Mouse (Mus musculus) olfactory bulb, adult 2 months (tissue): ENCODE measurements around the gene Acan. TPM values are rescaled to one million over a fixed set of nuclear protein-coding genes. Genes with fewer than 3 reads are reported as not detected.

Experiments used
- H3K27ac ChIP-seq: fragments of 200-500 bp; 2 replicates; pipeline ENCODE4 v1.5.1; 2012; ENCODE audit warnings: low read depth, low read length; ENCODE audit not compliant: insufficient read depth
- H3K4me1 ChIP-seq: fragments of 200-500 bp; 2 replicates; pipeline ENCODE4 v1.6.1; 2012; ENCODE audit warnings: low read length; ENCODE audit not compliant: control insufficient read depth, insufficient read depth
- H3K4me3 ChIP-seq: fragments of 200-500 bp; 2 replicates; pipeline ENCODE4 v1.5.1; 2012; ENCODE audit warnings: mild to moderate bottlenecking, low read depth, low read length, moderate library complexity; ENCODE audit not compliant: insufficient read depth
- CTCF ChIP-seq: fragments of 200-500 bp; IDR thresholded peaks from 2 replicates; pipeline ENCODE4 v1.5.1; 2012; ENCODE audit warnings: low read depth, mild to moderate bottlenecking, low read length, moderate library complexity; ENCODE audit not compliant: insufficient read depth
- POLR2A ChIP-seq: fragments of 200-500 bp; IDR thresholded peaks from 2 replicates; pipeline ENCODE4 v1.6.1; 2012; ENCODE audit warnings: mild to moderate bottlenecking, low read depth, low read length, moderate library complexity; ENCODE audit not compliant: insufficient read depth
- WGBS: fragments of 180-500 bp; shearing (Covaris S2); methylation state at CpG from one replicate; pipeline ENCODE4 v1.1.7; 2018; 5-methylcytosine and 5-hydroxymethylcytosine counted together
- polyA plus RNA-seq: library from polyadenylated mRNA; stranded (reverse); fragments of >200 nt; gene quantifications from 2 replicates; pipeline ENCODE4 v1.2.4, GENCODE M21; 2012; ENCODE audit warnings: low replicate concordance; ENCODE audit not compliant: missing spikeins, insufficient read depth, insufficient read length

The Acan gene
- polyA plus RNA-seq, 1 experiment: not detected

DNA sequence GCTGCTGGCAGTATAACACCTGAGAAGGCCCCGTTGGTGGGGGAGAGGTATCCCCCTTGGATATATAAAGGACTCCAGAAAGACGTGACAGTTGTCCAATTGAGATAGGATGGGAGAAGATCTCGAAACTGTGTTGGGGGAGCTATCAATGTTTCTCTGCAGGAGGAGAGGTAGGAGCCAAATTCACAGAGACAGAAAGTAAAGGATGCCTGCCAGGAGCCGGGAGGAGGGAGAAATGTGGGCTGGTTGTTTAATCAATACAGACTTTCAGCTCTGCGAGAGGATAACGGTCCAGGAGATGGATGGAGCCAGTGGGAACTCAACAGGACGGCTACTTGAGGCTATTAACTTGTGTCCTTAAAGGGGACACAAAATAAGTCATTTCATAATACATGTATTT is 14.2 kb downstream of the Acan start:
- H3K27ac ChIP-seq: no peak overlapping the region
- TF ChIP-seq CTCF (no peak), POLR2A (no peak)
- H3K4me1 ChIP-seq: no peaks in the 10 kb centered on the region
- H3K4me3 ChIP-seq: no peak overlapping the region
- 61% methylated on average over 7 of the region's 7 CpGs for WGBS

DNA sequence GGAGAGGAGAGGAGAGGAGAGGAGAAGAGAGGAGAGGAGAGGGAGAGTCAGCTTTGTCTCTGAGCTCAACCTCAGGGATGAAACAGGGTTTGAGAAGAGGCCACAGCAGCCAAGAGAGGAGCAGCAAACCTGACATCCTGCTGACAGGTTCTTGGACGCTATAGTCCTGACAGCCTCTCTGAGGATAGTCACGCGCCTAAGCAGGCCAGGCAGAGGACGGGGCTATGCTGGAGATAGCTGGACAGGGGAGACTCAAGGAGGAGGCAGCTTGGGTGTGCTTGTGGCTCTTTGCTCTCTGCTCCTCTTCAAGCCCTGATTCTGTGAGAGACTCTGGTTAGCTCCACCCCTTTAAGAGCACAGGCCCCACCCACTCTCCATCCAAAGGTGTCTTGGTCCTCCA is 14.9 kb downstream of the Acan start:
- TF ChIP-seq POLR2A (no peak), CTCF (no peak)
- Histone ChIP-seq H3K4me3 (no peak overlapping the region), H3K27ac (no peak overlapping the region), H3K4me1 (no peaks in the 10 kb centered on the region)
- WGBS: 88% methylated on average over 4 of the region's 4 CpGs

DNA sequence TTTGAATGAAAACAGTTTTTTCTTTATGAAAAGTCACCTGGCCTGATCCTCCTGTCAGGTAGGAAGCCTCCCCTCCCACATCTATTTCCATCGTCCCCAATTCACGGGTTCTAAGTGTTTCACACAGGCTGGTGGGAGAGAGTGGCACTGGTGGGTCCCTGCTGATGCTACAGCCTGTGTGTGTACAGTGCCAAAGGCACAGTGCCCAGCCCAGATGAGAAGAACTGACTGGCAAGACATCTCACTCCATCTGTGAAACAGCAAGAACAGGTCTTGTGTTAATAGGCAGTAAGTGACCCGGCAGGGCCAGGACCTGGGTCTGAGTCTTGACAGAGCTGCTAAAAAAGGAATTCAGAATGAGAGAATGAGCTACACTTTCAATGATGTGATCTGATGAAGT is 25.9 kb downstream of the Acan start:
- H3K27ac ChIP-seq: no peak overlapping the region
- peaks cover 2% of the 10 kb centered on the region; the same call in 1 of the 2 replicates for H3K4me1 ChIP-seq
- 51% methylated on average over 3 of the region's 3 CpGs for WGBS
- TF ChIP-seq POLR2A (no peak), CTCF (no peak)
- H3K4me3 ChIP-seq: no peak overlapping the region

DNA sequence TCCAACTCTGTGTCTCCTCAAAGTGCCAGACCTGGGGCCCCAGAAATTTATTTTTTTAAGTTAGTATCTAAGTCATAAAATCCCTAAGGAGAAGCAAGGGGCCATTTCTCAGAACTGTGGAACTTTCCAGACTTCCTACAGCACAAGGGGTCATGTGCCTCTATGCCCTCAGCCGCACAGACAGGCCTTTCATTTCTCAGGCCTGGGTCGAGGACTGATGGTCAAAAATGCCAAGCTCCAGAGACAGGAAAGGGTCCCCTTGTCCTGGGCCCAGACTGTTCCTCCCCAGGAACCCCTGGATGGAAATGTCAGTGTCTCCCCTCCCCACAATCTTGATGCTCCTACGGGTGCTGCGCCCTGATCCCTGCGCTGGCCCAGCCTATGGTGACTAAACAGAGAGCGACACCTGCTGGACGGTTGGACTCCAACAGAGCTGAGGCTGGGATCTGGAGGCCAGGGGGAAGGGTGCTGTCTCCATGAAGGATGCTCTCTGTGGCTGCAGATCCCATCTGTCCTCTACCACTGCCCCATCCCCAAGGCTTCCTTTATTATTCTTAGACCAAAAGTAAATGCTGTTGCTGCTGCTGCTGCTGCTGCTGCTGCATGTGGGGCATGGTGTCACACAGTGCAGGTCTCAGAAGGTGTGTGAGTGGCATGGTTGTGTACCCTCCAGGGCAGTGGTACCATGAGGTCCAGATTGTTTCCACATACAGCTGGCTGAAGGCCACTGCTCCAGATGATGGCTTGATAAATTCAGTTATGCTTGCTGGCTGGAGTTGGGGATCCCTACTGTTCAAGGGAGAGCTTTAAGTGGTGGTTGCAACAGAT is 27.5 kb downstream of the Acan start:
- WGBS: 32% methylated on average over 7 of the region's 7 CpGs
- H3K4me1 ChIP-seq: peaks cover 2% of the 10 kb centered on the region; the same call in 1 of the 2 replicates
- H3K4me3 ChIP-seq: no peak overlapping the region
- TF ChIP-seq POLR2A (no peak), CTCF (peak; percentile 87)
- no peak overlapping the region for H3K27ac ChIP-seq

DNA sequence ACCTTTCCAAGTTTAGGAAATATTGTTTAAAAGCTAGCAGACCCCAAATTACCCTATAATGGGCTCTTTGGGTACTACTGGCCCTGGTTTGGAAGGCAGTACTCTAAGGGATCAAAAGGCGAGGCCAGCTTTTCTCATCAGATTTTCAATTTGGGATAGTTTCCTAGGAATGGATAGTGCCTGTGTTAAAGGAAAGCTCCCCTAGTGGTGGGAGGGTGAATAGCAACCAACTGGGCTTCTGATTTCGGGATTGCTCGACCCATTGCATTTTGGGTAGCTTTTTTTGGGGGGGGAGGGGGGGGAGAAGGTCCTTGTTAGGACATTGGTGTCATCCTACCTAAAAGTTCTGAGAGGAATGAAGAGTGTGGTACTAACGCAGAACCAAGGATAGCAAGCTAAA is 35.8 kb downstream of the Acan start:
- no peak for TF ChIP-seq POLR2A
- TF ChIP-seq CTCF: no peak
- H3K27ac ChIP-seq: no peak overlapping the region
- H3K4me3 ChIP-seq: no peak overlapping the region
- H3K4me1 ChIP-seq: no peaks in the 10 kb centered on the region
- 83% methylated on average over 4 of the region's 4 CpGs for WGBS

DNA sequence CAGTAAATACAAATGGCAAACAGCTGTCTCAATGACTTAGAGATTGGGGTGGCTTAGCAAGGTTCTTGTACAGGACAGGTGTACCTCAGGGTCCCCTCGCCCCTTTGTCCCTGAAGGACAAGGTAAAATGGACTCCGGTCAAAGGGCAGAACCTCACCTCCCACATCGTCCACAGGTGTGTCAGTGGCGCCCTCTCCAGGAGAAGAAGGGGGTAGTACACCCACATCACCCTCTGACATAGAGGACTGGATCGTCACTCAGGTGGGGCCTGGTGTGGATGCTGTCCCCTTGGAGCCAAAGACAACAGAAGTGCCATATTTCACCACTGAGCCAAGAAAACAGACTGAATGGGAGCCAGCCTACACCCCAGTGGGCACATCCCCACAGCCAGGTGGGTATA is 43.2 kb downstream of the Acan start:
- WGBS: 73% methylated on average over 5 of the region's 5 CpGs
- no peak overlapping the region for H3K4me3 ChIP-seq
- H3K27ac ChIP-seq: no peak overlapping the region
- no peaks in the 10 kb centered on the region for H3K4me1 ChIP-seq
- TF ChIP-seq POLR2A: no peak
- no peak for TF ChIP-seq CTCF

DNA sequence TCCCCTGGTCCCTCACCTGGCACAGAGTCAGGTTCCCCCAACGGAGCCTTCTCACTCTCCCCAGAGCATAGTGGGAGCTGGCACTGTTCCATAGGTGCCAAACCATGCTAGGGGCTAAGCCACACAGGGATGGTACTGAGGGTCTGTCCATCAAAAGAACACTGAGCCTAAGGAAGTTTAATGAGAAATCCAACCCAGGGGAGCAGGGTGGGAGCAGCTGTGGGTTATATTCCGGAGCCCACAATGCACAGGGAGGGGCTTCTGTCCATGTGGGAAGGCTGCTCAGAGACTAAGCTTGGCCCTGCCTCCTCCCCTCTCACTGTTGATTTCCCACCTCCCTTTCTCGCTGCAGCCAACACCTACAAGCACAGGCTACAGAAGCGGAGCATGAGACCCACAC is 60.6 kb downstream of the Acan start:
- Histone ChIP-seq H3K4me1 (no peaks in the 10 kb centered on the region), H3K4me3 (no peak overlapping the region), H3K27ac (no peak overlapping the region)
- TF ChIP-seq POLR2A (no peak), CTCF (no peak)
- WGBS: 43% methylated on average over 4 of the region's 4 CpGs

DNA sequence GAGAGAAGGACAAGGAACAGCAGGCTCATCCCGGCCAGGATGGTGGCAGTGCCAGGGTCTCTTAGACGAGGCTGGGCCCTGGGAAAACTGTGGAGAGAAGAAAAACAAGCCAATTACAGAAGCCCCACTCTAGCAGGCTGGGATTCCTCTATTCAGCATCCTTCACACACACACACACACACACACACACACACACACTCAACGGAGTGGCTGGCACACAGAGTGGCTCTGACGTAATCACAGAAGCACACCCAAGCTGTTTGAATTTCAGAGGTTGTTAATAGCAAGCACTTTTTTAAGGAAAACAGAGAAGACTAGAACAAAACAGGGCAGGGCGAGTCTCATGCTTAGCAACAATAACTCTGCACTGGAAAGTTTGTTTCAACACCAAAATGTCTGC is 70.2 kb downstream of the Acan start:
- H3K4me3 ChIP-seq: no peak overlapping the region
- peaks cover 10% of the 10 kb centered on the region; the same call in 1 of the 2 replicates for H3K4me1 ChIP-seq
- no peak for TF ChIP-seq CTCF
- TF ChIP-seq POLR2A: no peak
- 34% methylated on average over 5 of the region's 5 CpGs for WGBS
- no peak overlapping the region for H3K27ac ChIP-seq

DNA sequence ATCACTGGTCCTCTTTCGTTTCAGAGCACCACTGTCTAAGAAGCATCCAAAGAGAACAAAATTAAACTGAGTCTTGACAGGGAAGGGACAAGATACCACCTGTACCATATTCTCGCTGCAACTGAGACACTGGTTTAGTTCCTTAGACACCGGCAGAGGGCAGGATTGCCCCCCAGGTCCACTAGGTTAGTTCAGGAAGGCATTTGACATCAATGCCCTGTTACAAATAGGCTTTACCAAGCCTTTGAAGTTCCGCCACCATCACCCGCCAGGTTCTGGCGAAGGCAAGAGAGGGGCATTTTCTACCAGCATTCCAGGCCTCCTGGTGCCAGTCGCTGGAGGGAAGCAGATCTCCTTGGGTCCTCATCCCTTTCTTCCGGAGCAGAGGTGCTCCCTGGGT is 76.6 kb downstream of the Acan start:
- H3K4me1 ChIP-seq: peaks cover 23% of the 10 kb centered on the region
- 51% methylated on average over 8 of the region's 8 CpGs for WGBS
- no peak overlapping the region for H3K4me3 ChIP-seq
- TF ChIP-seq CTCF (no peak), POLR2A (no peak)
- no peak overlapping the region for H3K27ac ChIP-seq

DNA sequence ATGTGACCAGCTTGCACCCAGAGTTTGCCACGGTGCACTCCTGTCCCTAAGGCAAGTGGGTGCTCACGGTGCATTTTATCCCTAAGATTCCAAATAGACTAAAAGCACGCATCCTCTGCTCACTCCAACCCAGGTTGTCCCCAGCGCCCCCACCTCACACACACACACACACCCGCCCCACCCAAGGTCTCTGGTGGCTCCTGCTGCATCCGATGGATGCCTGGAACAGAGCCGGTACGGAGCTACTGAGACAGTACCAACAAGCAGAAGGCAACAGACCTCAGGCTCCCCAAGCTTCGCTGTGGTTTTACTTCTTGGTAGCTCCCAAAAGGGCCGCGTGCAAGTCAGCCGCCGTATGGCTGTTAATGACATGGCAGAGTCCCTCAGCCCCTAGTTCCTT is 77.1 kb downstream of the Acan start:
- no peak for TF ChIP-seq CTCF
- no peak for TF ChIP-seq POLR2A
- Histone ChIP-seq H3K4me3 (peak overlapping the region; percentile 23), H3K27ac (no peak overlapping the region), H3K4me1 (peaks cover 20% of the 10 kb centered on the region)
- WGBS: 26% methylated on average over 13 of the region's 13 CpGs
